Mouse (Mus musculus) embryonic facial prominence, embryonic 15.5 days (tissue): Measurements from ENCODE around the gene Sf3b3. TPM values are rescaled to one million over a fixed set of nuclear protein-coding genes. Genes with fewer than 3 reads are reported as not detected.

Experiments
- ATAC-seq: fragments of 200-750 bp; cut with Nextera tagmentation; 2 replicates; pipeline ENCODE4 v1.8.0; 2017; ENCODE audit warnings: low read depth, moderate TSS enrichment; ENCODE audit not compliant: insufficient number of reproducible peaks, low FRiP score, low TSS enrichment
- H3K27ac ChIP-seq: fragments of 300-500 bp; sonication (generic); replicated peaks from 2 replicates; pipeline ENCODE4 v1.5.1; 2015; ENCODE audit warnings: mild to moderate bottlenecking, inconsistent platforms
- H3K27me3 ChIP-seq: fragments of 300-500 bp; sonication (generic); 2 replicates; pipeline ENCODE4 v1.6.1; 2015; ENCODE audit warnings: inconsistent platforms
- H3K36me3 ChIP-seq: fragments of 300-500 bp; sonication (generic); 2 replicates; pipeline ENCODE4 v1.6.1; 2015; ENCODE audit warnings: mild to moderate bottlenecking, inconsistent platforms
- H3K4me1 ChIP-seq: fragments of 300-500 bp; sonication (generic); 2 replicates; pipeline ENCODE4 v1.6.1; 2015; ENCODE audit warnings: inconsistent platforms
- H3K4me2 ChIP-seq: fragments of 300-500 bp; sonication (generic); replicated peaks from 2 replicates; pipeline ENCODE4 v1.6.1; 2015; ENCODE audit warnings: mild to moderate bottlenecking, inconsistent platforms
- H3K4me3 ChIP-seq: fragments of 300-500 bp; sonication (generic); replicated peaks from 2 replicates; pipeline ENCODE4 v1.5.1; 2015; ENCODE audit warnings: mild to moderate bottlenecking, inconsistent platforms
- H3K9ac ChIP-seq: fragments of 300-500 bp; sonication (generic); 2 replicates; pipeline ENCODE4 v1.6.1; 2015; ENCODE audit warnings: inconsistent platforms
- H3K9me3 ChIP-seq: fragments of 300-500 bp; sonication (generic); replicated peaks from 2 replicates; pipeline ENCODE4 v1.6.1; 2016; ENCODE audit warnings: inconsistent platforms
- WGBS: fragments of 180-500 bp; shearing (Covaris S2); methylation state at CpG from one replicate; pipeline ENCODE4 v1.1.7; 2015; 5-methylcytosine and 5-hydroxymethylcytosine counted together
- polyA plus RNA-seq: library from polyadenylated mRNA; unstranded; fragments of >200 nt; fragmentation: Nextera tagmentation; extraction: Ambion mirVana; gene quantifications from 2 replicates; pipeline ENCODE4 v1.2.1, GENCODE M21; 2015

Gene Sf3b3
- polyA plus RNA-seq: 128 and 130 TPM in 2 replicates

GRCm38 (mm10) chr8:110846405-110847170 is at the start of gene Sf3b3, which contains the start of gene Cog4:
Gene Sf3b3 (minus strand): TSS chr8:110846787.
Gene Cog4 (plus strand): TSS chr8:110846600.
- Histone ChIP-seq H3K27me3 (no peaks in the 10 kb centered on the region), H3K36me3 (peaks cover 49% of the 10 kb centered on the region), H3K27ac (peak within 1 kb of the TSS; percentile 92), H3K4me3 (peak within 1 kb of the TSS; percentile 69), H3K4me1 (peaks cover 15% of the 10 kb centered on the region), H3K4me2 (peak within 1 kb of the TSS; percentile 75), H3K9me3 (no peaks in the 10 kb centered on the region), H3K9ac (peak within 1 kb of the TSS; percentile 70)
- under 1% methylated on average over 53 of the region's 53 CpGs for WGBS
- ATAC-seq: peak; percentile 79; the same call in 1 of the 2 replicates

GRCm38 (mm10) chr8:110895812-110896211 is 49.2 kb upstream of the Sf3b3 start:
- Histone ChIP-seq H3K36me3 (peaks cover 37% of the 10 kb centered on the region), H3K27ac (no peak overlapping the region), H3K4me1 (0 out of 2 replicates have a peak, but pooled peaks cover 2% of the 10 kb centered on the region), H3K9ac (no peak overlapping the region), H3K4me2 (no peak overlapping the region), H3K4me3 (no peak overlapping the region), H3K27me3 (no peaks in the 10 kb centered on the region), H3K9me3 (no peaks in the 10 kb centered on the region)
- ATAC-seq: no peak
- WGBS: 91% methylated on average over 13 of the region's 13 CpGs

GRCm38 (mm10) chr8:110895254-110895653 is 48.7 kb upstream of the Sf3b3 start:
- Histone ChIP-seq H3K4me3 (no peak overlapping the region), H3K36me3 (peaks cover 37% of the 10 kb centered on the region), H3K9ac (no peak overlapping the region), H3K27ac (no peak overlapping the region), H3K9me3 (no peaks in the 10 kb centered on the region), H3K4me1 (no peaks in the 10 kb centered on the region), H3K27me3 (no peaks in the 10 kb centered on the region), H3K4me2 (no peak overlapping the region)
- 78% methylated on average over 8 of the region's 9 CpGs for WGBS
- no peak for ATAC-seq

GRCm38 (mm10) chr8:110894851-110895250 is 48.3 kb upstream of the Sf3b3 start:
- H3K4me3 ChIP-seq: no peak overlapping the region
- H3K27ac ChIP-seq: no peak overlapping the region
- H3K4me1 ChIP-seq: no peaks in the 10 kb centered on the region
- no peak overlapping the region for H3K4me2 ChIP-seq
- no peak overlapping the region for H3K9ac ChIP-seq
- no peak for ATAC-seq
- peaks cover 37% of the 10 kb centered on the region for H3K36me3 ChIP-seq
- 87% methylated on average over 10 of the region's 10 CpGs for WGBS
- H3K27me3 ChIP-seq: no peaks in the 10 kb centered on the region
- H3K9me3 ChIP-seq: no peaks in the 10 kb centered on the region

GRCm38 (mm10) chr8:110892913-110893312 is 46.3 kb upstream of the Sf3b3 start:
- no peak overlapping the region for H3K9ac ChIP-seq
- no peaks in the 10 kb centered on the region for H3K27me3 ChIP-seq
- no peaks in the 10 kb centered on the region for H3K9me3 ChIP-seq
- no peak for ATAC-seq
- peaks cover 38% of the 10 kb centered on the region for H3K36me3 ChIP-seq
- no peak overlapping the region for H3K4me2 ChIP-seq
- 91% methylated on average over 2 of the region's 2 CpGs for WGBS
- H3K27ac ChIP-seq: no peak overlapping the region
- H3K4me3 ChIP-seq: no peak overlapping the region
- H3K4me1 ChIP-seq: no peaks in the 10 kb centered on the region

- no peak for ATAC-seq
- 88% methylated on average over 7 of the region's 7 CpGs for WGBS
- H3K9me3 ChIP-seq: no peaks in the 10 kb centered on the region
- peaks cover 41% of the 10 kb centered on the region for H3K36me3 ChIP-seq
- H3K4me3 ChIP-seq: no peak overlapping the region
- no peaks in the 10 kb centered on the region for H3K4me1 ChIP-seq
- H3K27ac ChIP-seq: no peak overlapping the region
- H3K9ac ChIP-seq: no peak overlapping the region
- H3K27me3 ChIP-seq: no peaks in the 10 kb centered on the region
- no peak overlapping the region for H3K4me2 ChIP-seq
These were observed 45.5 kb upstream of the Sf3b3 start for GRCm38 (mm10) chr8:110892040-110892439.

- WGBS: 66% methylated on average over 12 of the region's 12 CpGs
- no peaks in the 10 kb centered on the region for H3K27me3 ChIP-seq
- no peak overlapping the region for H3K4me2 ChIP-seq
- no peaks in the 10 kb centered on the region for H3K9me3 ChIP-seq
- peaks cover 60% of the 10 kb centered on the region for H3K36me3 ChIP-seq
- H3K27ac ChIP-seq: no peak overlapping the region
- H3K4me1 ChIP-seq: no peaks in the 10 kb centered on the region
- no peak overlapping the region for H3K4me3 ChIP-seq
- no peak for ATAC-seq
- H3K9ac ChIP-seq: no peak overlapping the region
These were observed 43.4 kb upstream of the Sf3b3 start for GRCm38 (mm10) chr8:110889904-110890470.

GRCm38 (mm10) chr8:110888860-110889259 is 42.3 kb upstream of the Sf3b3 start:
- no peaks in the 10 kb centered on the region for H3K4me1 ChIP-seq
- WGBS: 84% methylated on average over 16 of the region's 16 CpGs
- no peak overlapping the region for H3K4me3 ChIP-seq
- H3K9ac ChIP-seq: no peak overlapping the region
- H3K9me3 ChIP-seq: no peaks in the 10 kb centered on the region
- H3K27me3 ChIP-seq: no peaks in the 10 kb centered on the region
- H3K4me2 ChIP-seq: no peak overlapping the region
- no peak for ATAC-seq
- peaks cover 66% of the 10 kb centered on the region for H3K36me3 ChIP-seq
- no peak overlapping the region for H3K27ac ChIP-seq

GRCm38 (mm10) chr8:110888441-110888840 is 41.9 kb upstream of the Sf3b3 start:
- ATAC-seq: no peak
- 91% methylated on average over 8 of the region's 8 CpGs for WGBS
- no peaks in the 10 kb centered on the region for H3K9me3 ChIP-seq
- H3K27me3 ChIP-seq: no peaks in the 10 kb centered on the region
- no peaks in the 10 kb centered on the region for H3K4me1 ChIP-seq
- no peak overlapping the region for H3K27ac ChIP-seq
- no peak overlapping the region for H3K9ac ChIP-seq
- no peak overlapping the region for H3K4me2 ChIP-seq
- H3K4me3 ChIP-seq: no peak overlapping the region
- H3K36me3 ChIP-seq: peaks cover 69% of the 10 kb centered on the region

GRCm38 (mm10) chr8:110887551-110887950 is 41.0 kb upstream of the Sf3b3 start:
- H3K9me3 ChIP-seq: no peaks in the 10 kb centered on the region
- H3K27me3 ChIP-seq: no peaks in the 10 kb centered on the region
- ATAC-seq: no peak
- H3K36me3 ChIP-seq: peaks cover 74% of the 10 kb centered on the region
- no peaks in the 10 kb centered on the region for H3K4me1 ChIP-seq
- WGBS: 87% methylated on average over 10 of the region's 10 CpGs
- no peak overlapping the region for H3K27ac ChIP-seq
- H3K9ac ChIP-seq: no peak overlapping the region
- H3K4me3 ChIP-seq: no peak overlapping the region
- no peak overlapping the region for H3K4me2 ChIP-seq

GRCm38 (mm10) chr8:110886634-110887033 is 40.0 kb upstream of the Sf3b3 start:
- Histone ChIP-seq H3K27me3 (no peaks in the 10 kb centered on the region), H3K36me3 (peaks cover 79% of the 10 kb centered on the region), H3K4me2 (no peak overlapping the region), H3K27ac (no peak overlapping the region), H3K9me3 (no peaks in the 10 kb centered on the region), H3K9ac (no peak overlapping the region), H3K4me1 (no peaks in the 10 kb centered on the region), H3K4me3 (no peak overlapping the region)
- ATAC-seq: no peak
- WGBS: 74% methylated on average over 3 of the region's 3 CpGs
